Mouse (Mus musculus): ENCODE data around the gene Sos2.

Sos2 gene

DNA sequence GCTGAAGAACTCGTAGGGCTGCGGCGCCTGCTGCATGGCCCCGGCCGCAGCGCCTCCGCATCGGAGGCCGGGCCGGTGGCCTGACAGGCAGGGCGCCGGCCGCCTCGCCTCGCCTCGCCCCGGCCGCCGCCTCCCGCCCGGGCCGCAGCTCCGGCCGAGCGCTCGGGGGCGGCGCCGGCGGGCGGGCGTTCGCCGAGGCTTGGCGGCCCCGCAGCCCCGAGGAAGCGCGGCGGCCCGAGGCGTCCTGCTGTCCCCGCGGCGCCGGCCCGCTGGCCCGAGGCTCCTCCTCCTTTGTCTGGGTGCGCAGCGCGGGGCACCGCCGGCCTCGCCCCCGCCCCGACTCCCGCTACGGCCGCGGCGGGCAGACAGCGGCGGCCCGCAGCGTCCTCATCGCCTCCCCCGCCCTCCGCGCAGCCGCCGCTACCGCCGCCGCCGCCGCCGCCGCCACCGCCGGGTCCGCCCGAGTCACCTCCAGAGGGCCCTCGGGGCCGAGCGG lies at the start of gene Sos2:
Gene Sos2 (minus strand): TSS at position 287 of the 496 bp plus-strand sequence.
- DNase-seq, result peak; percentile 69

DNA sequence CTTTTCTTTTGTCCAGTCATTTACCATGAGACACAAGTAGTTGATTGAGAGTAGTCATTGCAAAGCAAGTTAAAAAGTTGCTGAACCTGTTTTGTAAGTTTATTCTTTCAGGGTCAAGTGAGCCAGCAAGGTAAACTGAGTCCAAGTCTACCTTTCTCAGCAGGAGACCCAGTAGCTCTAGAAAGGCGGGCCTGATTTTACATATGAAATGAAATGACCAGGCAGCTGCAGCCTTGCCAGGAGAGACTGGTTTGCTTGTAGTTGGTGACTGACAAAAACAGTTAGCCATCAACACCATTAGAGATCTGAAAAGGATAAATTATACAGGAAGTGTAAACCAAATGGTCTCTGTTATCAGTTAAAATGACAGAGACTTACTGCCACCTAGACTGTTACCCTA lies 48.7 kb upstream of the Sos2 start:
- no peak for DNase-seq

DNA sequence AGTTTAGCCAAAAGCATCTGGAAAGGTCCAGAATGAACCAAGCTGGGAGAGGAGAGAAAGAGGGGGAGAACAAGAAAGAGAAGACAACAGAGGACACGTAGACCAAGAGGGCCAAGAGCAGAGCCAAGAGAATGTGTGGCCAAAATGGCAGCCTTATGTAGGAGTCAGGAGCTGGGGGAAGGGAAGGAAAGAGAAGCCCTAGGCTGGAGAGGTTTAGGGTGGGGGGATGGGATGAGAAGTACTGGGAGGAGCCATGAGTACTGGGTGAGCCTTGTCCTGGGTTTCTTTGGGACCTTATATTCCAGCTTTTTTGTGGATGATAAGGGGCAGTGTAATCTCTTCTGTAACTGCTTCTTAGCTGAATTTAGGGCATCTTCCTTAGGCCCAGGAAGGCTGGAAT lies 47.6 kb upstream of the Sos2 start:
- DNase-seq, result no peak

DNA sequence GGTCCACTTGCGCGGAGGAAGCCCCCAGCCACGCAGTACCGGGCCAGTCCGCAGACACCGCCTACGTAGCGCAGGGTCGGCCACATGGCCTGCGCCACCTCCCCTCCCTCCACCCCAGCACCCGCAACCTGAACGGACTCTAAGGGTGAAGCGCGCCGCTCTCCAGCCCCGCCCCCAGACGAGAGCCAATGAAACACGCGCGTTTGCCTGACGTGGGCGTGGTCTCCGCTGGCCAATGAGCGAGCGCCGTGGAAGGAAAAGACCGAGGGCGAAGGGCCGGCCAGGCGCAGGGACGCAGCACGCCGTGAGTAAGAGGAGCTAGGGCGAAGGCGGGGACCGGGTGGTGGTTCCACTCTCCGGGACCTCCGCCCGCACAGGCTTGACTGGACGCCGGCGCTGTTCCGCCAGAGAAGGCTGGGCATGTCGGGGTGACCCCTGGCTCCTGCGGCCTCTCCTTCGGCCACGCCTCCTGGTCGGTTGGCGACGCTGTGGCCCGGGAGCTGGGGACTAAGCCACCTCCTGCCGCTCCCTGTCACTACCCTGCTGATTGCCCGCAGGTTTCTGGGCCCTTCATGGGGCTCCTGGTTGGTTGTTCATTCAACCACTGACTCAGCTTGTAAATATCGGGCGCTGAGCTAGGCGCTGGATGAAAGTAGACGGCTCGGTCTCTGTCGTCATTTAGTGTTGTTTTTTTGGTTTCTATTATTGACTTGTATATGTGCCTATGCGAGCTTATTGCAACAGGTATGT lies 43.2 kb upstream of the Sos2 start, which contains the start of the genes L2hgdh and Atp5s:
Gene L2hgdh (minus strand): TSS at position 163 of the 750 bp plus-strand sequence.
Gene Atp5s (plus strand): TSS at position 240 of the 750 bp plus-strand sequence.
- DNase-seq, result peak; percentile 96

DNA sequence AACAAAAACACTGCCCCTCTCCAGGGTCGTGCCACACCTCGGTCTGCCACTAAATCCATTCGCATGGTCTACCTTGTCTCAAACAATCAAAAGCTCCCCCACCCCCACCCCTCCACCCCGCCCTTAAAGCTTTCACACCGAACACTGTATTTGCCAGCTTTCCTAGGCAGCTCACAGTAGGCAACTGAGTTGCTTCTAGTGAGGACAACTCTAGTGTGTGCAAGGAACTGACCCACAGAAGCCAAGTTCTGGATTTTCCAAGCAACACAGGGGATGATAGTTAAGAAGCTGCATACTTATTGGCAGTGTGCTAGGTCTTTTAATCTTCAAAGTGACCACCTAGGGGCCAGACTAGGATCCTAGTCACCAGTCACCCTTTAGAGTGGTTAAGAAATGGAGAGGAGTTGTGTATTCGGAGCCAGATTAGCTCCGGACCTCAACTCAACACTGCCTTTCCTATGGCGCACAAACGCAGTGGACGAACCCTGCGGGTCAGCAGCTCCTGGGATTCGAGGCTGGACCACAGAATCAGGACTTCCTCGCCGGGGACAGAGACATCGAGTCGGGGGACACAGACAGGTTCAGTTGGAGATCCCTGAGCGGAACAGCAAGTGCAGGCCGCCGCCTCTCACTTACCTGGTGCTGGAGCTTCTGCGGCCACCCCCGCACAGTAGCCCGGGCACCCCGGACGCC lies 42.5 kb upstream of the Sos2 start:
- DNase-seq, result no peak

DNA sequence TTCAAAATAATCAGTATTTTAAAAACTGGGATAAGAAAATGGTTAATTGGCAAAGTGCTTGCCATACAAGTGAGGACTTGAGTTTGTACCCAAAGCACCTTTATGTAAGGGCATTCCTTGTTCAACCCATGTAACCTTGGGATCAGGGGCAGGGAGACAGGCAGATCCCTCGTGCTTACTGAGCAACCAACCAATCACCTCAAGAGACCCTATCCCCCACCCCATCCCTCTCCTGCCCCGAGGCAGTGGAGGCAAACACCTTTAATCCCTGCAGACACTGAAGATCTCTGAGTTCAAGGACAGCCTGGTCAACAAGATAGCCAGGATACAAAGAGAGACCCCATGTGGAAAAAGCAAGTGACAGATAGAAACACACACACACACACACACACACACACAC lies 41.7 kb upstream of the Sos2 start:
- DNase-seq, result no peak

DNA sequence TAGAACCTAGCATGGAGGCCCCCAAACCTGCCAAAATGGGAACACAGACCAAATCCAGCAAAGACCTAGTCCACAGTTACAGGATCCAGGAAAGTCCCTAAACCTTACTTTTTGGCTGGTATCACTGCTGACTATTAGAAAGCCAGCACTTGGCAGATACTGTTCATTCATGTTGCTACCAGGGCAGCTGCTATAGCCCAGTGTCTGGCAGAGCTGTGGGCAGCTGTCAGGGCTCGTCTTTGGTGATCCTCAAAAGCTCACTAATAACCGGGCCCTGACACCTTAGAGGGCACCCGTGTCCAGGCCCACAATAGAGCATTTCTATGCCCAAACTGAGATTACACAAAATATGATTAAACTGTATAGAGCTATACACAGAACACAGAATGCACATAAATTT lies 41.2 kb upstream of the Sos2 start:
- DNase-seq, result no peak

DNA sequence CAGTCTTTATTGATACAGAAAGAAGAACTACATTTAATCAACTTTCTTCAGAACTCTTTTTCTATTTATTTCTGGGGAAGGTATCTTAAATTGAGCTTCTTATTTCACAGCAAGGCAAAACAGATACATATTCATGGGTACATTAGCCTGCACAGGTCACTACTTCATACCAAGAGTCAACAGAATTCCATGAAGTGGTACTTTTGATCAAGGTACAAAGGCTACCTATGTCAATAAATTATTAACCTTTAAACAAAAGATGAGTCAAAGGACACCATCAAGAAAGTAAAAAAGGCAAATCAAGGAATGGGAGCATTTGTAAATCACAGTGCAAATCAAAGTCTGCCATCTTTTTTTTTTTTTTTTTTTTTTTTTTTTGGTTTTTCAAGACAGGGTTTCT lies 32.0 kb upstream of the Sos2 start:
- no peak for DNase-seq

DNA sequence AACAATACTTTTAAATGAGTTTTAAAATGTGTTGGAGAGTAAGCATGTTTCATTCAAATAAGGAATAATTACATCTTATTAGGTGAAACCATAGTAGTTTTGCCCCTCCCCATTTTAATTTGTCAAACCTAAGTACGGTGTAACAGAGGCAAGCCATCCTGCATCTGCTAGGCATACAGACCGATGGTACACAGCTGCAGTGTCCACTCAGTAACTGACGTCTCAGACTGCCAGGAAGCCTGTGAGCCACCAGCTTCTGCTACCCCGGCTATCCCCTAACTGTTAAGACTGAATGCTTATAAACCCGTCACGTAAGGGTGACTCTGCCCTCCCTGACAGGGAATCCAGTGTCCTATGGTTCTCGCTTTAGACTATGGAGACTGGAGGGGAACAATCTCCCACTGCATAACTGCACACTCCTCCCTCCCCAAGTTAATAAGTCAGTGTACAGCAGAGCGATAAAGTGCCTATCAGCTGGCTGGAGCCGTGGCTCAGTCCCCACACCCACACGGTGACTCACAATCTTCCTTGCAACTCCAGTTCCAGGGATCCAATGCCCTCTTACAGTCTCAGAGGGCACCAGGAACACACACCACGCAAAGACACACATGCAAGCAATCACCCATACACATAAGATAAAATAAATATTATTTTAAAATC lies 23.3 kb upstream of the Sos2 start:
- no peak for DNase-seq

DNA sequence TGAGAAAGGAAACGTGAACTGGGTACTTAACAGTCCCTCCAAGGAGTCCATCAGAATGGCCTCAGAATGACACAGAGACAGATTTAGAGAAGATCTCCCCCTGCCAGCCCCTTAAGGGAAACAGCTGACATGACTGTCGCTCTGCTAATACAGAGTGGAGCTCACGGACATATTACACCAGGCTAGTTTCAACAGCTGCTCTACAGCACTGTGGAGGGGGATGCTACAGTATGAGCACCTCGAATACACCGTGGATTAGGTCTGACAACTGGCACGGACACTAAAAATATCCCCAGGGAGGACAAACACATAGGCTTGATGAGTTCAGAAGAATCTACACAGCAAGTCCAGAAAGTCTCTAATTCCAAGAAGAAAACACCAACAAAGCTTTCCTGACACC lies 16.7 kb upstream of the Sos2 start:
- DNase-seq, result no peak

DNA sequence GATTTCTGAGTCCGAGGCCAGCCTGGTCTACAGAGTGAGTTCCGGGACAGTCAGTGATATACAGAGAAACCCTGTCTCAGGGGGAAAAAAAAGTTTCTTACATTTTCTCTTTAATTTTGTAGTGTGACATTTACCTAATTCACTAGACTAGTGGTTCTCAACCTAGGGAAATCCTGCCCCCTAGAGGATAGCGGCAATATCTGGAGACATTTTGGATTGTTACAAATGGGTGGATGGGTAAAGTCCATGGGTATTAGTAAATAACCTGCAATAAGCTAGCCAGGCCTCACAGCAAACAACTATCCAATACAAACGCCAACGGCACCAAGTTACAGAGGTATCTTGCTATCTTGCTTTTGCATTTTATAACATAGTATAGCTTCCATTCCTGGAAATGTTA lies 15.1 kb upstream of the Sos2 start:
- DNase-seq, result no peak

DNA sequence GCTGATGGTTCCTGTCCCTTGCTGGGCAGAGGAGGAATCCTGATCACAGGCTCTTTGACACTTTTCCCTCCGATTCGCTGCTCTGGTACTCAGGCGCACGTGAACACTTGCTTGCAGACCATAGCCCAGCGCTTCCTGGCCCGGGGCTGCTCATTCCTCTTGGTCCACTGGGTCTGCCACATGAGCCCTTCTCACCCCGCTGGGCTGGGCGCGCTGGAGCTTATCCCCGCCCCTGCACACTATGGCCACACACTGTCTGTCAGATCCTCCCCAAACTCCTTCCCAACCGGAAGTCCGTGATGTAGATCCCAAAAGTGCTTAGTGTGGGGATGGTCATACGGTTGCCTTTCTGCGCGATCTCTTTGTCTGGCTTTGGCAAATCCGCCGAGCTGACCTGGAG lies 11.8 kb upstream of the Sos2 start:
- no peak for DNase-seq

DNA sequence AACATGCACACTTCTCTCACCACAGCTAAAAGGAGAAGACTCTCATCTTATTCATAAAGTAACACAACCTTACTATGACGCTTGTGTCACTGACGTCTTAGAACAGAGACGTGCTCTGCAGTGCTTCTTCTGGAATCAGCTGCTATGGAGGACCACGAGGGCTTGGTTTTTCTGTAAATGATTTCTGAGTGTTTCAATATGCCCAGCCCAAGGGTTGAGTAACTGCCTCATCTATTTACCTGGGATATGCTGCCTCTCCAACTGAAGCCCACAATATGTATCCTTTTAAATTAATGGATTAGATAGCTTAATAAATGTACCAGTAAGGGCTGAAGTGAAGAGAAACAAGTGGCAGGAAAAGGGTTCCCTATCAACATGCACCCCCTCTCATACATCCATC lies 9.1 kb upstream of the Sos2 start:
- DNase-seq, result no peak

DNA sequence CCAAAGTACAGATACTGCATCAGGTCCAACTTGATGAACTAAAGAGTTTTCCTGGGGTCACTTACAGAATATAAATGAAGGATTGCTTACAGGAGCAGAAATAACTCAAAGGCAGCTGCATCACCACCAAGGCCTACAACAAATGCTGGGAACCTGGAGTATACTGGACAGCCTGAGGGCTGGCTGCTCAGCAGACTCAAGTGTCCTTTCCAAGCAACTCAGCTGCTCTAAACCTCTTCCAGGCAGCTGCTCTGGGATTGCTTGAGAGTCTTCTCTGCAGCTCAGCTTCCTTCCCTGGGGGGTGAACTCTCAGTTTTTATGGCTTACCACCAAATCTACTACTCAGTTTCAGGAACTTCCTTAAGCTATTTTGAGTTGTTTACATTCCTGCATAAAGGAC lies 7.4 kb upstream of the Sos2 start:
- DNase-seq, result no peak

DNA sequence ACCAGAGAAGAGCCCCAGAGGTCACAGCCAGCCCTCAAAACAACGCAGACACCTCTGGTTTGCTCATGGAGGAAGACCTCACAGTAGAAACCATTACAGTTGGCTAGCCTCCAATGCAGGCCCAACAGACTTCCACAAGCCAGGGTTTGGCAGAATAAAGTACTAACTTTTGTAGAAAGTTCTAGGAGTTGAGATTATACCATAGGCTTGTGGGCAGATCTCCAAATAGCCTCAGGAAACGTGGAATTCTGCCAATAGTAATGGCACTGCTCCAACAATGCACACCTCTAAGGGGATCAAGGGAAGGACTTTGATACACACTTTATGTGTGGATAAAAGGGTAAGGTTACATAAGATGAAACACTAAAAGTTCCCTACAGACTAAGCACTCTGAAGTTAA lies 6.7 kb upstream of the Sos2 start:
- no peak for DNase-seq

DNA sequence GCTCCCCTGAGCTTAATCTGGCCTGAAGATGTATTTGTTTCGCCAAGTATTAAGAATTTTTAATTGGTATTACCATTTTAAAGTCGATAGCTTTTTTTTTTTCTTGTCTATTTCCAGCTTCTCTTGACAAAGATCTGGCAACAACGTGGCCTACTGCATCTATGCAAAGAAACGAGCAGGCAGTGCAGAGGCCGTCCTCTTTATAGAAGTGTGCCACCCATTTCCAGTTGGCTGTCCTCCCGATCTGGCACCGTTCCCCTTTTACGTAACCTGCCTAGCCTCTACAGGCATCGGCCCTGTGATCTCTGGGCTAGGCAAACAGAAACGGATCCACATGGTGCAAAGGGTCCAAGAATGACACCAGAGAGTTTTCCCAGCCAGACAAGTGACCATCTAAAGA lies 1.9 kb upstream of the Sos2 start:
- peak; percentile 23 for DNase-seq

DNA sequence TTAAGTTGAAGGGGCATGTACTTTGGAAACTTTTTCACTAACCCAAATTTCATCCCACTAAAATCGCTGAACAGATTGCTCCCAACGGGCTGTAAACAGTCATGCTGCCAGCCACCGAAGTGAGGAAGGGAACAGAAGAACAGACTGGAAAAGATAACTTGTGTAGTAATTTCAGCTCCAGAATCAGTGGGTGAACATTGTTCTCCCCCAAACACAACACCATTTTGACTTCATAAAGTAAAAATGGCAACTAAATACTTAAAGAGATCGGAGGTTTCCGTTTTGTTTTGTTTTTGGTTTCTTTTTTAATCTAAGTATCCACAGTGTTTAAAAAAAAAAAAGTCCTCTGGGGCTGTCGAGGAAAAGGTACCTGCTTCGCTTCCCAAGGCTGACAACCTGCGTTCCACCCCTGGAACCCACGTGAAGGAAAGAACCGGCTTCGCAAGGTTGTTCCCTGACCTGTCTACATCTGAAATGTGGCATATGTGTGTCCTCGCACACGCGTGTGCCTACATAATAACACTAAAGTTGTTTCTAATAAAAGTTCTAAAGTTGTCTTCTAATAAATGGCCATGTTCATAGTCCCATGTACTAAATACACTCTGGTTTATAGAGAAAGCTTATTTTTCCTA lies 1.3 kb upstream of the Sos2 start:
- no peak for DNase-seq

DNA sequence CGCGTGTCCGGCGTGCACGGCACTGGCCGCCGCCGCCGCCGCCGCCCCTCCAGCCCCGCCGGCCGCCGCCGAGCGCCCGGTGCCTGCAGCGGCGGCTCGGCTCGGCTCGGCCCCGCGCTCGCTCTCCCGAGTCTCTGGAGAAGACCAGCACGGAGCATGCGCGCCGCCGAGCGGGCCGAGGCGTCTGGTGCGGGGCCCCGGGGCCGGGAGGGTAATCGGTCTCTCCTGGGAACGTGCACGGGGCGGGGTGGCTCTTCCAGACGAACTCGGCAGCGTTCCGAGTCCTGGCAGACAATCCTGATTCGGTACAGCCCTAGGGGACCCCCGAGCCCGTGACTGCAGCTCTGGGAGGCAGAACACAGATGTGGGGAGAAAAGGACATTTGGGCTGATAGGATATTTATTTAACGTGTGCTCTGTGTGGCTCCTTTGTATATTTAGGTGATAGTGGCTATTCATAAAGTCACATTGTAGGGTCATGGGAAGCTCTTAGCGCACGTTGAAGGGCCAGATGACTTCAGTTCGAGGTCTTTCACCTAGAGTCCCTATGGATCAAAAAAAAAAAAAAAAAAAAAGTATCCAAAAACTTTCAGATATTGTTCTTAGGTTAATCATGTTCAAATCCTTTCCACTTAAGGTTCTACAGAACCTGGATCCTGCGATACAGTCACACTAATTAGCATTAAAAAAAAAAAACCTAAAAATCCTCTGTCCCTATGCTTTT lies 574 bp upstream of the Sos2 start:
- peak; percentile 78 for DNase-seq

DNA sequence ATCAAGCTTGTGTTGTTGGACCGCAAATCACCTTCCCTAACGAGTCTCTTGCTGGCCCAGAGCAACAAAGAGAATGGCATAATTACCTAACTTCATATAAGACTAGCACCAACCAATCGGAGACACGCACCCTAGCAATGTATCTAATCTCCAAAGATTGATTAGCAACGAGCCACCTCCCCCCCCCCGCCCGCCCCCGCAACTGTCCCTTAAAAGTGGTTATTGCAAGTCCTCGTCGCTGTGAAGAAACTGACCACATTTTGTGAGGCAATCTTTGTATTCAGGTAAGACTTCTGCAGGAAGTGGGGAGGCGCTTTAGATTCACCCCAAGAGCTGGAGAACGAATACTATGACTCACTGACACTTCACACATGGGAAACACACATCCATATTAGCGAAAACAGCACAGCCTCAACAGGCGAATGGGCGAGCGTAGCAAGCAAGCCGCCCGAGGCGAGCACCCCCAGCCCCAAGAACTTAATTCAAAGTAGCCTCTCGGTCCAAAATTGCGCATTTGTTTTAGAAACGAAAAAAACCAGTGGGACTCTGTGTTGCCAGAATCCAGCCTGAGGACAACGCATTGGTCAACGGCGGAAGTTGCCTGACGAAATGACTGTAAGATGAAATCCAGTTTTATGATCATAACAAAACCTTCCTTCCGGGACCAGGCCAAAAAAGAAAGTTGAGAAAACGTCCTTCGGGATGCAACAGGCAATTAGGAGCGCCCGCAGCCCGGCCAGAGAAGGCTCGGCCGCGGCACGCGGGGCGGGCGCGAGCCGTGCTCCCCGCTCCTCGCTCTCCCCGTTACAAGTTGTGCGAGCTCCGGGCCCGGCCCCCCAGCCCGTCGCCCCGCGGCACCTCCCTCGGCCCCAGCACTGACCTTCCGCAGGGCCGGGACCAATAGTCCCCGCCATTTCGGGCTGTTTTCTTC lies 752 bp downstream of the Sos2 start:
- DNase-seq, result peak; percentile 32

DNA sequence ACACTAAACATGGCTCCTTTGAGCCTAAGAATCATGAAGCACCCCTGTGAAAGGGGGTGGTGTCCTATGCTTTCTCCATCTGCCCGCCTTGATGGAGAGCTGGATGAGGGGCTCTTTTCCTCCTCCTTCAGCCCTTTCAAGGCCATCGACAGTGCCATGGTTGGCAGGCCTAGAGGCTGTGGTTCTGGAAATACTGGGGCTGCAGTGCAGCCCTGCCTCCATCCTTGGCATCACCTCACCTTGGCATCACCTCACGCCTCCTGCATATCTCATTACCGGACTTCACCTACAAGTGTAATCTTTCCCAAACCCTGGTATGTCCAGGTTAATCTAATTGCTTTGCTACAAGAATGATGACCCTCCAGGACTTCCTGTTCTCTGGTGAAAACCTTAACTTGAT lies 5.5 kb downstream of the Sos2 start:
- DNase-seq, result no peak

Measured in right cerebral cortex, postnatal 25 days (tissue).